Mouse (Mus musculus) A20 (cell line): ENCODE measurements at regions not wholly inside any gene's neighbourhood (a gene's known extent, or its start where the extent isn't known, plus 50 kb on each side); places are given as distances from the start of the nearest gene placed in this dataset.

ENCODE experiments used
- DNase-seq: peaks from one replicate; pipeline ENCODE4 v3.0.0-alpha.2; 2011; ENCODE audit warnings: low read depth, low spot score

DNA sequence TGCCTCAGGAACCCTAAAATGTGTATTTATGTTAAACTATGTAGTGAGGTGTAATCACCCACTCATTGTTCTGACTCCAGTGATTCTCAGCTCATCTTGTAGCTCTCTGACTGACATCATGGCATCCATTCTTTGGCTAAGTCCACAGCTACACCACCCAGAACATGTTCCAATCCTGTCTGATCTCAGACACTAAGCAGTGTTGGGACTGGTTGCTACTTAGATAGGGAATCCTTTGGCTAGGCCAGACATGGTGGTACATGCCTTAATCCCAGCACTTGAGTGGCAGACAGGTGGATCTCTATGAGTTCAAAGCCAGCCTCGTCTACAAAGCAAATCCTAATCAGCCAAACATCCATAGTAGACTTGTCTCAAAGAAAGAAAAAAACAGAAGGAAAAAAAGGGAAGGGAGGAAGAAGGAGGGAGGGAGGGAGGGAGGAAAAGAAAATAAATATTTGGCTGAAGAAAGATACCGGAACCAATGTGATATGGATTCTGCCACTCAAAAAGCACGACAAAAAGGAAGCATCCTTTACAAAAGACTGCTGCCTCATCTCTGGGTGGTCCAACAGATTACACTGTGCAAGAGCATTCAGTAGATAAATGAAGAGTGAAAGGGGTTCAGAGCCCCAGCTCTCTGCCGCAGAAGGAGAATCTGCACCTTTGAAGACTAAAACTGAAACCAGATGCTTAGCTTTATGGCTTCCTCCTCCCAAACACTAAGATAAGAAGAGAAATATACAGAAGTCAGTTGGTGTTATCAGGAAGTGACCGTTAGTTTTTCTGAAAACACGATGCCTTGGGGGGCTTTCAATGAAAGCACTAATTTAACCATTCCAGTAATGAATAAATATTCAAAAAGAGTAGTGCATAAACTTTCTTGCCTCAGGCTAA lies 51.5 kb upstream of the Med13 start:
- peak; percentile 87 for DNase-seq

DNA sequence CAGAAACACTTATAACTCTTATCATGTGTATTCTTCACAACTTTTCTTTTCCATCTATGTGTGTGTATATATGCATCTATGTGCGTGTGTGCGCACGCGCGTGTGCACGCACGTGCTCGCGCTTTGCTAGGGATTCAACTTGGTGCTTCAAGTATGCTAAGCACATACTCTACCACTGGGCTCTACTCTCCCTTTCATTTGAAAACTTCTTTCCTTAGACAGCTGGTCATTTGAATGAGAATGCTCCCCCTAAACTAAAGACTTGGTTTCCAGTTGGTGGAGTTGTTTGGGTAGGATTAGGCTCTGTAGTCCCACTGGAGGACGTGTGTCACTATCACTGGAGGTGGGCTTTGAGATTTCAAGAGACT lies 52.2 kb upstream of the Med13 start:
- peak; percentile 87 for DNase-seq

DNA sequence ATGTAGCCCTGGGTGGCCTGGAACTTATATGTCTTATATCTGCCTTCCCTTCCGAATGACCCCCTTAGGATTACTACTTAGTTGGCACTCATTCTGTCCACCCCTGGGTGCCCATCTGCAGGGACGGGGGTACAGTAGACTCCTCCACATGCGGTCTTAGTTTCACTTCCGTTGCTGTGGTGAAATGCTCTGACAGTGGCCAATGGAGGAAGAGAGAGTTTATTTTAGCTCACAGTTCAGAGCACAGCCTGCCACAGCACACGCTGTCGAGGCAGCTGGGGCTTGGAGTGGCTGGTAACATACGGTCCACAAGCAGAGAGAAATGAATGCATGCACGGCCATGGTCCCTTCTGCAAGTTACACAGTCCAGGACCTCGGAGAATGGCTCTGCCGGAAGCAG lies 53.1 kb upstream of the Med13 start:
- peak; percentile 94 for DNase-seq

DNA sequence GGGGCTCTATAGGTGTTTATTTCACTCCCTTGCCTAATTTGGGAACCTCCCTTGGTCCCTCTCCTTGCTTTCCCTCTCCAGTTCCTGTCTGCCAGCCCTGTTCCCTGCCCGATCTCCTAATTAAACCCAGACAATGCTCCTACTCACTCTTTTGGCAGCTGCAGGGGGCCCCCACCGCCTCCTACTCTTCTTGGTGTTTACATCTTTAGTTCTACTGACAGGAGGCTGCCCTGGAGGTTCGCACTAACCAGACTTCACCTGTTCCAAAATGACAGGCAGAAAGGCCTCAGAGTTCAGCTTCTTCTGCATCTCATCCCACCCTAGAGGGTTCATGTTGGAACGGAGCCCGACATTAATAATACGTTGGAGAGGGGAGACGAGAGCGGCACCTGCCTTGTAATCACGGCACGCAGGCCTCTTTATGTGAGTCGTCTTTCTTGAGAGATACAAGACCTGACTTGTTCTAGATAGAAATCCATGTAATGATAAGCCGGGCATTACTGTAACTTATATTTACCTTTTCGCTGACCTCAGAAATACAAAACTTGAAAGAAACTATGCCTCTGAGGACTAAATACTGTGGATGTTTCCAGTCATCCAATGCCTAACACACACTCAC lies 55.5 kb upstream of the Med13 start:
- DNase-seq: no peak

DNA sequence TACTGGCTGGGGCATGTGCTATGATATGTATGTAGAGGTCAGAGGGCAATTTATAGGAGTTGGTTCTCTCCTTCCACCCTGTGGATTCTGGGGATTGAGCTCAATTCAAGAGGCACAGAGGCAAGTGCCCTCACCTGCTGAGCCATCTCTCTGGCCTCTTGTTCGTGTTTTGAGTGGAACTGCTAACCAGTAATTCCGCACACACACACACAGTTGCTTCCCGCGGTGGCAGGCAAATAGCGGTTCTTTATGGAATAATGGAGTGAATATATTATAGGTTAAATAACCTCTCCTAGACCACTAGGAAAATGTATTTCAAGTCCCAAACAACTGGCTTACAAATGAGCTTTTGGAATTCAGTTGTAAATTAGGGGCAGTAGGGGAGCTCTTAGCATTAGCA lies 59.1 kb upstream of the Med13 start:
- DNase-seq: no peak

DNA sequence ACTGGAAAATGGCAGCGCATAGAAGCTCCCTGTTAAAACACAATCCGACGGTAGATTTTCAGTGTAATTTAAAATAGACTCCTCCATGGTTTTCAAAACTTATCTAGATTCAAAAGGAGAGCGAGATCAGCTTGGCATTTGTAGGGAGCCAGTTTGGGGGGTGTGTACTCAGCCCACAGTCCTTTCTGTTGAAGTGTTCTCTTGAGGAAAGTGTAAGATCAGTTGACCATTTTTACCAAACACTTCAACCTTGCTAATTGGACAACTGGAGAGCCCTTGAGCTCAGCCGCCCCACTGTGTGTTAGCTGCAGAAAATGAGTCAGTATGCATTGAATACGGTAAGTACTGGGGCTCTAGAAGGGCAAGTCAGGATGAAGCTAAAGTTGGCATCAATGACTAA lies 59.8 kb upstream of the Med13 start:
- DNase-seq: no peak

DNA sequence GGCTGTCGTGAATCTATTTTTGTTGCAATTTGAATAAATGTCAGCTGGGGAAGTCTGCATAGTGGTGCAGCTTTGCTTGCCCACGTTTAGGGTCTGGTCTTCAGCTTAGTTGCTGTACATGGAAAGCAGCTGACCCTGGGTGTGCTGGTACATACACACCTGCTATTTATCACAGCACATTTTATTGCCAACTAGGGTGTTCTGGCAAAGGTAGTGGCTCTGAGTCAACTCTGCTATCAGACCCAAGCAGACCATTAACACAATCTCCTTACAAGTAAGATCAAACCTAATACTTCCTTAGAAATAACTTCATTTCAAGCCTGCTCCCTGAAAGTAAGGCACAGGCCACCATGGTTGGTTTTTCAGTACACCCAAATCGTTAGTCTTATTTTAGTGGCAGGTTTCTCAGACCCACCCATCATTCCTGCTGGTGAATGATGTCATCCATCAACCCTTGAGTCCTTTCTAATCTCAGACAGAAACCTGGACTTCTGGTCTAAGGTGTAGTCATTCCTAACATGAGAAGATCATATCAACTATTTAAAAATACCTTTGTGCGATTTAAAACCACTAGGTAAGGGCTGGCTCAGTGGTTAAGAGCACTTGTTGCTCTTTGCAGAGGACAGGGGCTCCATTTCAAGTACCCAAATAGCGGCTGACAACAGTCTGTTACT lies 62.5 kb upstream of the Med13 start:
- peak; percentile 78 for DNase-seq

DNA sequence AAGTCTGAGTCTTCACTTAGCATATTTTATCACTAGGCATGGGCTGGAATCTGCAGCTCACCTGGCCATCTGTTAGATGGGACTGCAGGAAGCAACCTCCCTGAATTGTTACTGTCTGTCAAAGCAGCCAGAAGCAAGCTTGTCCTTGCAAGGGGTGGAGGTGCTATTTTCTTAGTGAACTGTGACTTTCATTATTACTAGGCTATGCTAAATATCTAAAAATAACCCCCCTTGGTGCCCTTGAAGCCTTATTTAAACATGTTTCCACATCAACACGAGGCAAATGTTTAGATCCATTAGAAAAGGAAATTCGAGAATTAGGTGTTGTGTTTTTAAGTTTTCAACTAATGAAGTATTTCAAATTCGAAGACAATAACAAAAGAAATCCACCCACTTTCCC lies 55.5 kb upstream of the Rnft1 start:
- peak; percentile 80 for DNase-seq

DNA sequence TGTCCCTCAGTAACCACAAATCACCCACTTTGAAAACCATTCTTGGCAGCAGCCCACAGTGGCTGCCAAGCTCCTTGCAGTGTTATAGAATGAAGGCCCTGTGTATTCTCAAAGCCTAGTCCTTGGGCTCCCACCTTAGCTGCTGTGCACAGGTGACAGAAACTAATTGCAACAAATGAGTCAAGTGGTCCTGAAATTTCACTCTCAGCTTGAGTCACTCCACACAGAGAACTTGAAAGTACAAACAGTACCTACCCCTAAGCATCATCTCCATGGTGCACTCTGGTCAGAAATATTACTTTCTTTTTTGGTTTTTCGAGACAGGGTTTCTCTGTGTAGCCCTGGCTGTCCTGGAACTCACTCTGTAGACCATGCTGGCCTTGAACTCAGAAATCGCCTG lies 54.2 kb upstream of the Rnft1 start:
- DNase-seq: peak; percentile 75

DNA sequence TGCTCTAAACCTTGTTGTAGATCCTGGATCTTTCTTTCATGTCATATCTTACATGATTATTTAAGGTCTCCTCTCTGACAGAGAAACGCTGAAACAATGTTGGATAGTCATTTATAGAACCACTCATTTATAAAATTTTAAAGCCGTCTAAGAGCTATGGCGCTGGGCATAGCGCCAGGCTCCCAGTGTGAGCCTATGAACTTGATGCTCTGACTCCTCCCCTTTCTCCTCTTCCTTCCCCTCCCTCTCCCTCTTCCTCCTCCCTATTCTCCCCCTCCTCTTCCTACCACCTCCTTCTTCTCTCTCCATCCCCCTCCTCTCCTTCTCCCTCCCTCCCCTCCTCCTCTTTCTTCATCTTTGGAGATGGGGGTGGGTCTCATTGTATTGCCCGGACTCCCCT lies 52.9 kb upstream of the Rnft1 start:
- no peak for DNase-seq

DNA sequence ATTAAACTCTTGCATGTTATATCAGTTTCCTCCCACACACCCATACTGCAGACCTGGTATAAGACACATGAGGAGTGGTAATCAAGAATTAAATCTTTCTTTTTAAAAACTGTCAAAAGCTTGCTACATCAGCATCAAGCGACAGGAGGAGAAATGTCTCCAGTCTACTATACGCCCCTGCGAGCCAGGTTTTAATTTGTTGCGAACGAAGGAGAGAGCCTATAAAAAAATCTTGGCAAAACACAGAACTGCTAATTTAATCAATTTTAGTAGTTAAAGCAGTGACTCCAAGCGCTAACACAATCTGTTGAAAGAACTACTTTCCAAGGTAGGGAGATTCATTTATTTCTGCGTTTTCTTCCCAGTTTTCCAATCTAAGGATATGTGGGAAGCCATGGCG lies 50.4 kb upstream of the Rnft1 start:
- DNase-seq: no peak
